Mouse (Mus musculus): Measurements from ENCODE around the gene Gapdh.

The Gapdh gene

GRCm38 (mm10) chr6:125148926-125149568, 17.2 kb downstream of the Gapdh start:
- DNase-seq (ENCODE audit: low spot score), result no peak

GRCm38 (mm10) chr6:125148251-125148925, 17.9 kb downstream of the Gapdh start:
- no peak for DNase-seq (ENCODE audit: low spot score)

DNA sequence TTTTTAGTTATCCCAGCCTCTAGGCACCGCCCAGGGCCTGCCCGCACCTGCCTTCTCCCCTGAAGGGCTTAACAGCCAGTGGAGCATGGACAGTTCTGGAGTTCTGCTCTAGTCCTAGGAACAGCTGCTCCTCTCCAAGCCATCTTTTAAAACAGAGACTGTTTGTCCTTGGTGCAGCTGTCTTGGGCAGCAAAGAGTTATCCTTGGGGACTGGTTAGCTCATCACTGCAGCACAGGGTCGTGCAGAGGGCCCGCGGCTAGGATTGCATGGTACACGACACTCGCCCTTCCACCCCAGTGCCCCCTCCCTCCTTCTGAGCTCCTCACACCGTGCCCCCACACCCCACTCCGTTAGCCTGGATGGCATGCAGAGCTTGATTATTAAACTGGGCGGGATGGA, 18.9 kb downstream of the Gapdh start:
- DNase-seq (ENCODE audit: low spot score), result no peak

DNA sequence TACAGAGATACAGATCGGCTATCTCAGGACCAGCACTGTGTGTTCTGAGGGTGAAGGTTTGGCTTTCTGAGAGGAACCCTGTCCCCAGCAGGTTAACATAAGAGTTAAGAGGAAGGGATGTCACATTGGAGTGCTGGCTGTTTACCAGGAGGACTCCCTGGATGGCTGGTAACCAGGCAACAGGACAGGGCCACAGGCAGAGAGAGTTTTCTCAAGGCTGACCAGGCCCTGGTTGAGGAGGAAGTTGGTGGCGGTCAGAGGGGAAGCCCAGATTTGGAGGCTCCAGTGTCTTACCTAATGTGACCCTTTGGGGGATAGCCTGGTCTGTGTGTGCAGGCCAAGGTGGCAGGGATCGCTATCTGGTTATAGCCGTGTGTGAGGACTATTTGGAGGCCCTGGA, 19.5 kb downstream of the Gapdh start:
- DNase-seq (ENCODE audit: low spot score), result no peak

DNA sequence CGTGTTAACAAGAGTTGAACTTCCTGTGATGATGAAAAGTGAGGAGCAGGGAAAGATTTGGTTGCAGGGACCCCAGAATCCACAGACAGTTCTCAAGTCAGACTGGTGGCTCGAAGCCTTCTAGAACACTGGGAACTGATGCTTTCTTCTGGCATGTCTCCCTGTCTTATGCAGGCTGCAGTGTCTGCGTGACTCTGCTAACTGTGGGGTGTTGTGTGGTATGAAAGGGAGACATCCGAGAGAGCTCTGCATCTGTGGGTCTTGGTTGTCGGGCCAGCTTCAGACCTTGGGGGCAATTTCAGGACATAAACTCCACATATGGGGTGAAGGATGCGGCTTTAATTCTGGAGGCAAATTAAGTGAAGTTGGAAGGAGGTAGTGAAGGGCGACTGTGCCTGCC, 20.1 kb downstream of the Gapdh start:
- no peak for DNase-seq (ENCODE audit: low spot score)

GRCm38 (mm10) chr6:125145479-125145951, 20.8 kb downstream of the Gapdh start:
- DNase-seq (ENCODE audit: low spot score), result no peak

GRCm38 (mm10) chr6:125145001-125145400, 21.3 kb downstream of the Gapdh start, which contains the start of gene Iffo1:
Iffo1 (plus strand) TSS chr6:125145241.
- DNase-seq (ENCODE audit: low spot score), result peak; percentile 94

GRCm38 (mm10) chr6:125143904-125144303, 22.4 kb downstream of the Gapdh start:
- no peak for DNase-seq (ENCODE audit: low spot score)

- DNase-seq (ENCODE audit: low spot score), result no peak
These were observed 23.1 kb downstream of the Gapdh start for GRCm38 (mm10) chr6:125143128-125143527.

- DNase-seq (ENCODE audit: low spot score), result no peak
These were observed 23.8 kb downstream of the Gapdh start for GRCm38 (mm10) chr6:125142436-125142835.

- no peak for DNase-seq (ENCODE audit: low spot score)
These were observed 26.5 kb downstream of the Gapdh start for GRCm38 (mm10) chr6:125139747-125140146.

DNA sequence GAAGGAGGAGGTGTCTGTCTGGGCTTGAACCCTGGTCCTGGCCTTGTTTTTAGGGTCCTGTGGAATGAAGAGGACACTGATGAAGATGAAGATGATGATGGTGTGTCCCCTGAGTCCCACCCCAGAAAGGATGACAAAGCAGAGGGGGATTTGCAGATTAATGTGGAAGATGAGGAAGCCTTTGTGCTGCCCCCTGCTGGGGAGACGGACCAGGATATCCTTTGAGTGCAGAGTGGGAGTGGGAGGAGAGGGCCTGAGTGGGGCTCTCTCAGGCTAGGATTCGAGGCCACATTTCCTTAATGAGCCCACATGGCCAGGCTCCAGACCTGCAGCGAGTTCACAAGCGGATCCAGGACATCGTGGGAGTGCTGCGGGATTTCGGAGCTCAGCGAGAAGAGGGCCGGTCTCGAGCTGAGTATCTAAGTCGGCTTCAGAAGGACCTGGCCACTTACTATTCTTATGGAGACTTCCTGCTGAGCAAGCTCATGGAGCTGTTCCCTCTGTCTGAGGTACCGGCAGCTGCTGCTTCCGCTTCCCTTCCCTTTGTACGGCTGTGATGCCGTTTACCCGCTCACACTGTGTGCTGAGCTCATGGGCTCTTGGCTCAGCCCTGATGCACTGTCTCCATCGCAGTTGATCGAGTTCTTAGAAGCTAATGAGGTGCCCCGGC, 29.1 kb downstream of the Gapdh start:
- no peak for DNase-seq (ENCODE audit: low spot score)

DNA sequence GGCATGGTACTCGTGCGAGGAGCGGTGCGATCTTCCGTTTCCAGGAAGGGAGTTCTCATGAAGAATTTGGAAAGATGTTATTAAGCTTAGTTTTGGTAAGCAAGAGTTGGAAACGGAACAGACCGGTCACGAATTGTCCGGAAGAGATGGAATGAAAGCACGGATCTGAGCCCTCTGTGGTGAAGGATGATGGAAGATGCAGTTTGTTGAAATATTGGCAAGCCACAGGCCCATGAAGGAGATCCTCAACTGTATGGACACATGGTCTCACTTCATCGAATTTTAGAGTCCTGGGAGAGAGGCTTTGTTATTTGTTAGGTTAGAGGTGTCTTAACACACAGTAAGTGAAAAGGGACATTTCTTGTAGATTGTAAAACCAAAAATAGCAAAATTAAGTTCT, 33.8 kb downstream of the Gapdh start:
- DNase-seq (ENCODE audit: low spot score), result no peak

- DNase-seq (ENCODE audit: low spot score), result no peak
These were observed 34.7 kb downstream of the Gapdh start, which contains the start of gene Nop2 for GRCm38 (mm10) chr6:125131302-125132156. Nop2 (plus strand) TSS chr6:125131909.

DNA sequence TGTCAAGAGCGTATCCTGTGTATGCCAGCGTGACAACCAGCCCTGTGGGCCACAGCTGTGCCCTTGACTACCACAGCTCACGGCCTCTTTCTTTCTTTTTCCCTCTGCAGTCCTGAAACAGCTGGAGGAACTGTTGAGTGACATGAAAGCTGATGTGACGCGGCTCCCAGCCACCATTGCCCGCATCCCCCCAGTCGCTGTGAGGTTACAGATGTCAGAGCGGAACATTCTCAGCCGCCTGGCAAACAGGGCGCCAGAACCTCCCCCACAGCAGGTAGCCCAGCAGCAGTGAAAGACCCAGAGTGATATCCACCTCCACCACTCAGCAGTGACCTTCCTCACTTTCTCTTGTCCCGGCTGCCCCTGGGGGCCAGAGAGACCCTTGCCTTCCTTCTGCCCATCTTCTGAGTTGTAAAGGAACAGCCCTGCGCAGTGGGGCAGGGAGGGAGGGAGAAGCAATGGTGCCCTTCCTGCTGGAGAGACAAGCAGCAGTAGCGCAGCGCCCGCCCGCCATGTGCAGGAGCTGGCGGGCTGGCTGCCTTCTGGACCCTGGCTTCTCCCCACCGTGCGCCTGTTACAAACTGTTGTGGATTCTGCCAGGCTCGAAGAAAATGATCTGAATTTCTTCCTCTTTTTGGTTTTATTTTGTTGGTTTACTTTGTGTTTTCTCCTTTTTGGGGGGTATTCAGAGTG, 36.4 kb downstream of the Gapdh start:
- no peak for DNase-seq (ENCODE audit: low spot score)

DNA sequence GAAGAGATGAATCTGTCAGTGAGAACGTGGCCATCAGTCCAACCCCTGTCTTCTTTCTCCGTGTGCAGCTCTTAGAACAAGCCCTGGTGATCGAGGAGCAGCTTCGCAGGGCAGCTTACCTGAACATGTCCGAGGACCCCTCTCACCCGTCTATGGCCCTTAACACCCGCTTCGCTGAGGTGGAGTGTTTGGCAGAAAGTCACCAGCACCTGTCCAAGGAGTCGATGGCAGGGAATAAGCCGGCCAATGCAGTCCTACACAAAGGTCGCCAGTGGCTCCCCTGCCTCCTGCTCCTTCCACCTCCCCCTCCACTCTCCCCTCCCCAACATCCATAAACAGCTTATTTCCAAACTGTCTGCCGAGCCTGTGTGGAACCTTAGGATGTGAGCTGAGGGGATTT, 37.5 kb downstream of the Gapdh start:
- DNase-seq (ENCODE audit: low spot score), result no peak

DNA sequence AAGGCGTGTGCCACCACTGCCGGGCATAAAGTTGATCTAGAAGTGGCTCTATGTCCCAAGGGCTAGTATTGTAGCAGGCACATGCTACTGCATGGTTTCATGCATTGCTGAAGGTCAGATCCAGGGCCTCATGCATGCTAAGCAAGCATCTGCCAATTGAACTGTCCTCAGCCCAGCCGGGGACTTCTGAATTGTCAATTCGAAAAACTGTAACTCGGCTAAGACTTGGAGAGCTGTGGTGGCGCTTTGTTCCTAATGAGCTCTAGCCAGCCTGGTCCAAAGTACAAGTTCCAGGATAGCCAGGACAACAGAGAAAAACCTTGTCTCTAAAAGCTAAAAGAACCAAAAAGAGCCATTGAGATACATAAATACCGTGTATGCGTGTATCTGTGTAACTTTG, 46.9 kb downstream of the Gapdh start:
- no peak for DNase-seq (ENCODE audit: low spot score)

DNA sequence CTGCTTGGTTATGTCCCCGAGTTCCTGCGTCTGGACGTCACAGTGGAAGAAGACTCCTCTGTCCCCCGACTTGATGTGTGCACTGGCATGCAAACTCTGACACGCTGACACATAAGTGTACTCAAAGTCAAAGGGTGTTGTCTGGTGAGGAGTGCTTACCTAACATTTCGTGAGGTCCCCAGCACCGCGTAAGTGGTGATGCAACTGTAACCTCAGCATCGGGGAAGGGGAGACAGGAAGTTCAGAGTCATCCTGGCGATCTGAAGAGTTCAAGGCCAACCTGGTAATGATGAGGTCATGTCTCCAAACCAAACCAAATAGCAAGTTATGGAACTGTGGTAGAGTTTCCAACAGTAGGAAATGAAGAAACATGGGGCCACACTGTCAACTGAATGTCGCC, 53.7 kb downstream of the Gapdh start:
- no peak for DNase-seq (ENCODE audit: low spot score)
